Comparison of ENCODE assay signal across 24 mouse cellular contexts in genomic region chr5:9103958-9104357, GRCm38 (mm10). TPM values are rescaled to one million over a fixed set of nuclear protein-coding genes. Genes with fewer than 3 reads are reported as not detected.
DNase-seq lines count a peak whose midpoint lies in the region; TF ChIP-seq lines count a peak whose summit lies in the region.
"Had no signal": no experiment of that assay in that cellular context is flagged by ENCODE, and none has a peak within 500 bp of the region (broad histone marks: within the 10 kb centered on the region; RNA-seq: fewer than 3 reads in every experiment).

No protein-coding gene starts in this region.

- DNase-seq in lung, adult 2 months, result no peak
- DNase-seq in lung, postnatal 4 days, result no peak
- peak; percentile 40 for DNase-seq in 416B (ENCODE audit: low read depth)
- peak; percentile 53 to 54 for DNase-seq in B cell, adult 2 months
- DNase-seq in ovary, postnatal 14 days (ENCODE audit: low spot score), result no peak
- no peak for DNase-seq in testis, postnatal 14 days (ENCODE audit: low spot score)
- no peak for DNase-seq in kidney, postnatal 4 days
- DNase-seq: adrenal gland, postnatal 10 days; cerebellum, adult 11 months; cerebellum, adult 9-11 months; forebrain, postnatal 0 days; heart, postnatal 10 days; kidney, adult 11 months; kidney, postnatal 25 days; layer of hippocampus, postnatal 36 days; left cerebral cortex, postnatal 4 days; liver, embryonic 13.5 days; lung, embryonic 14.5 days had no signal

- H3K4me3 ChIP-seq in lung, adult 2 months (replicated peaks; ENCODE audit: extremely low read depth, low read depth, low read length), result peak overlapping the region; percentile 51
- H3K4me3 ChIP-seq in macrophage (ENCODE audit: inconsistent target), result no peak overlapping the region
- H3K4me3 ChIP-seq: erythroblast, embryonic 14.5 days; forebrain, embryonic 12.5 days; heart, embryonic 12.5 days; hindbrain, embryonic 10.5 days; hindbrain, embryonic 15.5 days; liver, embryonic 13.5 days had no signal

- TF ChIP-seq POLR2A in lung, adult 2 months (IDR thresholded peaks at IDR 0.05; ENCODE audit: borderline replicate concordance, extremely low read depth, low read depth, low read length), result no peak

- H3K36me3 ChIP-seq in macrophage (ENCODE audit: inconsistent target), result no peaks in the 10 kb centered on the region
- H3K36me3 ChIP-seq: forebrain, embryonic 12.5 days; heart, embryonic 12.5 days; hindbrain, embryonic 10.5 days; hindbrain, embryonic 15.5 days; liver, embryonic 13.5 days had no signal

- WGBS in lung, adult 2 months, result 42% methylated on average over 8 of the region's 8 CpGs
- WGBS in macrophage (ENCODE audit: missing documents), result 34% methylated on average over 8 of the region's 8 CpGs

- H3K4me1 ChIP-seq in lung, adult 2 months (ENCODE audit: control insufficient read depth, insufficient read depth, low read length), result peaks cover 21% of the 10 kb centered on the region

- no peak for TF ChIP-seq CTCF in lung, adult 2 months (IDR thresholded peaks at IDR 0.05; ENCODE audit: insufficient read depth, low read length)

- H3K79me2 ChIP-seq in macrophage (ENCODE audit: inconsistent target), result peaks cover 73% of the 10 kb centered on the region

- H3K27ac ChIP-seq in macrophage, result peak overlapping the region; percentile 40
- H3K27ac ChIP-seq: forebrain, embryonic 12.5 days; hindbrain, embryonic 10.5 days; hindbrain, embryonic 15.5 days; liver, embryonic 13.5 days had no signal

RNA-seq across cellular contexts. Expression of gene Tmem243, which starts 3.5 kb away (rescaled TPM):
- 101 and 102 TPM in 2 replicates for polyA plus RNA-seq in lung, adult 2 months (2012; rRNA removed)
- 10 to 100 TPM in 24 of 26 experiments, 1 to 10 TPM in 2; 4.2 to 56.7 (median 17.9) TPM for total RNA-seq in macrophage (2018; cell fraction: chromatin; rRNA removed)
- total RNA-seq in macrophage (2018; cell fraction: cytosol; rRNA removed), result 10 to 100 TPM; 21.0 to 76.2 (median 34.7) TPM
- 10 to 100 TPM; 23.3 to 88.5 (median 39.2) TPM for total RNA-seq in macrophage (2018; cell fraction: nucleus; rRNA removed)
- 31.1 to 44.4 TPM (median 36.5 TPM) in 3 replicates for polyA plus RNA-seq in macrophage (2018)

RNA-seq across cellular contexts. Expression of gene Dmtf1, which starts 57.6 kb away (rescaled TPM):
- polyA plus RNA-seq in lung, adult 2 months (2012; rRNA removed), result 8.4 and 14.0 TPM in 2 replicates
- total RNA-seq in macrophage (2018; cell fraction: chromatin; rRNA removed), result 100 to 1,000 TPM; 142 to 253 (median 190) TPM
- 10 to 100 TPM; 10.1 to 22.5 (median 14.3) TPM for total RNA-seq in macrophage (2018; cell fraction: cytosol; rRNA removed)
- 100 to 1,000 TPM in 14 of 26 experiments, 10 to 100 TPM in 12; 64.1 to 214 (median 111) TPM for total RNA-seq in macrophage (2018; cell fraction: nucleus; rRNA removed)
- polyA plus RNA-seq in macrophage (2018), result 14.0 to 20.3 TPM (median 17.0 TPM) in 3 replicates

Comparison
In these comparisons a context has a peak if more than half of its experiments do, and no peak if none do; other contexts are left out.
1. DNase-seq: peak in 416B (single experiment) and B cell, adult 2 months (2 of 2); none in lung, adult 2 months (single experiment), lung, postnatal 4 days (0 of 2), ovary, postnatal 14 days (single experiment), testis, postnatal 14 days (single experiment) and kidney, postnatal 4 days (0 of 2).